Mouse (Mus musculus) embryonic facial prominence, embryonic 10.5 days (tissue): ENCODE data around the gene AW146154. TPM values are rescaled to one million over a fixed set of nuclear protein-coding genes. Genes with fewer than 3 reads are reported as not detected.

Experiments used
- polyA plus RNA-seq: library from polyadenylated mRNA; unstranded; fragments of >200 nt; fragmentation: Nextera tagmentation; extraction: Ambion mirVana; gene quantifications from 2 replicates; pipeline ENCODE4 v1.2.1, GENCODE M21; 2016

The AW146154 gene
- polyA plus RNA-seq, 1 experiment from 2014 or later = 11.5 TPM

Other genes starting within 250 kb of the AW146154 start
- gene AI987944, start 106.5 kb downstream of the AW146154 start, polyA plus RNA-seq = 9.0 and 10.7 TPM in 2 replicates
- gene Vmn2r57, start 51.2 kb downstream of the AW146154 start, polyA plus RNA-seq = 0.15 and 0.16 TPM in 2 replicates
- 0.05 TPM in 1 of 2 replicates, not detected in the other for gene Gm20449, start 473 bp downstream of the AW146154 start, polyA plus RNA-seq
- gene Gm6871, start 73.8 kb upstream of the AW146154 start, polyA plus RNA-seq = 0.28 TPM in 1 of 2 replicates, not detected in the other
- gene 2610021A01Rik, start 99.3 kb upstream of the AW146154 start, polyA plus RNA-seq = 12.8 and 16.3 TPM in 2 replicates
- gene Zfp788, start 133.3 kb upstream of the AW146154 start, polyA plus RNA-seq = 11.6 and 13.6 TPM in 2 replicates